Mouse (Mus musculus) forelimb bud, embryonic 11.5 days (tissue): ENCODE results near the gene S100a5.

ENCODE experiments used
- DNase-seq: peaks from one replicate; pipeline ENCODE4 v3.0.0-alpha.2; 2012; ENCODE audit warnings: low read depth, low spot score

The S100a5 gene

GRCm38 (mm10) chr3:90608223-90608622, at the start of gene S100a5:
Gene S100a5 (plus strand): TSS chr3:90608523.
- no peak for DNase-seq

GRCm38 (mm10) chr3:90560008-90560628, 48.2 kb upstream of the S100a5 start, which contains the start of gene S100a3:
Gene S100a3 (plus strand): TSS chr3:90560578.
- no peak for DNase-seq

GRCm38 (mm10) chr3:90574691-90575090, 33.6 kb upstream of the S100a5 start:
- no peak for DNase-seq

GRCm38 (mm10) chr3:90575320-90575719, 33.0 kb upstream of the S100a5 start:
- DNase-seq = no peak

DNA sequence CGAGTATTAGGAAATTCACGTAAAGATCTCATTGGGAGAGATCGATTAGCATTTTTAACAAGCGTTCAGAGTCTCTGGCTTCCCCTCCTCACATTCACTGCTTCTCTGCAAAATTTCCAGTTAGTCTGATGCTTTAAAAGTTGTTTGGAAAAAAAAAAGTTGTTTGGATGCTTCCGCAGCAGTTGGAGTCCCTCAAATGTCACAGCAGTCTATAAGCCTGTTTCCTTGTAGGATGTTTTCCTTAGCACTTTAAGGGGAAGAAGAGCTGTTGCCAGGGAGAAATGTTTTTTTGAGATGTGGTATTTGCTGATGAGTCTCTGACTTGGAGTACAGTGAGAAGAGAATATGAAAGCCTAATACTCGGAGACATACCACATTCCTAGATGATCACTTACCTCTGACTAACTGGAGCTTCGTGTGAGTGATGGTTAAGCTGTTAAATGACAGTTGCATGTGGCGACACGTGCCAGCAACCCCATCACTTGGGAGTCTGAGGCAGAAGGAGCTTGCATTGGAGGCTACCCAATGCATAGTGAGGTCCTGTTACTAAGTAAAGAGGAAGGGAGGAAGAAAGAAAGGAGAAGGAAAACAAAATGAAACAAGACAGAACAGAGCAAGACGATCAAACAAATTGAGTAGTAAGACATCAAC, 31.8 kb upstream of the S100a5 start:
- DNase-seq = no peak

DNA sequence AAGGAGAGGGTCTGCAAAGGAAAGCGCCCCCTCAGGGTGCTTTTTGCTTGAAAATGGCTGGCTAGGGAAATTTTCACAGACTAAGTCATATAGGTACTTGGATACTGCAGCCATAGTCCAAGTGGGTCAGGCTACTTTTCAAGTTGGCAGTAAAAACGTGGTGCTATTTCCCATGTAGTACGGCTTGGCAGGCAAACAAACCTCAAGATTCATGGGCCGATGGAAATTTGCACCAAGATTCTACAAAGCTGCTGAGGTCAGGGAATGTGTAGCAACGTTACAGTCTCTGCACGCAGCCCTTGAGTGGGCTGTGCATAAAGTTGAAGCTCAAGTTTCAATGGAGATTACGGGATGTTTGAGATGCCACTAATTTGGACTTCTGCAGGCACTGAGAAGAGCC, 28.9 kb upstream of the S100a5 start:
- no peak for DNase-seq

DNA sequence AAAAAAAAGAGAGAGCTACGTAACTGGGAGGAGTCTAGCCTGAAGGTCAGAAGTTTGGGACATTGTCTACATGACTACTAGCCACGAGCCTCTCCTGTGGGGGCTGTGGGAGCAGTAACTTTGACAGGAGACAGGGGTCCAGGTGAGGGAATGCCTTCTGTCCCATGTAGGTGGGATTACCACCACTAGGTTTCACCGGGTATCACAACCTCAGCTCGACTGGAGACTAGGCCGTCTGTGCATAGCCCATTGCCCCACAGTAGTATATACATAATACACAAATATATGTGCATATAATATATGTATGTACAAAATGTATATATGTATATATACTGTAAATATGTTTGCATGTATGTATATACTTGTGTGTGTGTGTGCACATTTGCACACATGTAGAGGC, 27.2 kb upstream of the S100a5 start:
- DNase-seq = no peak

DNA sequence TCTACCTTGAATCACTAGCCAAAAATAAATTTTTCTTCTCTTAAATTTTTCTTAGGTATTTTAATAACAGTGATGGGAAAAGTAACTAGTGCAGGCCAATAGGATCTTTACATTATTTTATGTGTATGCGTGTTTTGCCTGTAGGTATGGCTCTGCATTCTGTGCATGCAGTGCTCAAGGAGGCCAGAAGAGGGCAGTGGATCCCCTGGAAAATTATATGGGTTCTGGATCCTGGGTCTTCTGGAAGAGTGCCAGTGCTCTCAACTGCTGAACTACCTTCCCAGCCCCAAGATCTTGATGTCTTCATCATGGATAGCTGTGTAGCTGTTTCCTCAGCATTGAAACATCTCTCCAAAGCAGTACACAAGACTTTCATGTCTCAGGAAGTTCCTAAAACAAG, 26.2 kb upstream of the S100a5 start:
- DNase-seq = no peak

- no peak for DNase-seq
These were observed 25.8 kb upstream of the S100a5 start for GRCm38 (mm10) chr3:90582556-90582955.

- DNase-seq = no peak
These were observed 24.4 kb upstream of the S100a5 start for GRCm38 (mm10) chr3:90583893-90584292.

- DNase-seq = peak; percentile 78
These were observed 22.7 kb upstream of the S100a5 start for GRCm38 (mm10) chr3:90585595-90585994.

GRCm38 (mm10) chr3:90586016-90586643, 22.2 kb upstream of the S100a5 start:
- DNase-seq = no peak

DNA sequence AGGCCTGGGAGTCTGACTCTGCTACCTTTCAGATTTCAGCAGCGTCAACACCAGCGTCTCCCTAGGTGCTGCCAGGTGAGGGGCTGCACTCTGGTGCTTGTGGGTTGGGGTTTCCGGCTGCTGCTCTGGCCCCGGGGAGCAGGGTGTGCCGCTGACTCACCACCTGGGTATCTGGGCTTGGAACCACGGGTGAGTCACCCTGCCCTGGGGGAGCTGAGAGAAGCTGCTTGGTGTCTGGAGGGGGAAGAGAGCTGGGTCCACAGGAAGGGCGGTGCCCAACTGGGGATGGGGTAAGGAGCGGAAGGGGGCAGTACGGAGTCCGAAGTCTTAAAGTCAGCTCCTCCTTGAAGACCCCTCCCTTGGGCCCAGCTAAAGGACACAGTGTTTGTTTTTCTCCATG, 21.4 kb upstream of the S100a5 start:
- no peak for DNase-seq

DNA sequence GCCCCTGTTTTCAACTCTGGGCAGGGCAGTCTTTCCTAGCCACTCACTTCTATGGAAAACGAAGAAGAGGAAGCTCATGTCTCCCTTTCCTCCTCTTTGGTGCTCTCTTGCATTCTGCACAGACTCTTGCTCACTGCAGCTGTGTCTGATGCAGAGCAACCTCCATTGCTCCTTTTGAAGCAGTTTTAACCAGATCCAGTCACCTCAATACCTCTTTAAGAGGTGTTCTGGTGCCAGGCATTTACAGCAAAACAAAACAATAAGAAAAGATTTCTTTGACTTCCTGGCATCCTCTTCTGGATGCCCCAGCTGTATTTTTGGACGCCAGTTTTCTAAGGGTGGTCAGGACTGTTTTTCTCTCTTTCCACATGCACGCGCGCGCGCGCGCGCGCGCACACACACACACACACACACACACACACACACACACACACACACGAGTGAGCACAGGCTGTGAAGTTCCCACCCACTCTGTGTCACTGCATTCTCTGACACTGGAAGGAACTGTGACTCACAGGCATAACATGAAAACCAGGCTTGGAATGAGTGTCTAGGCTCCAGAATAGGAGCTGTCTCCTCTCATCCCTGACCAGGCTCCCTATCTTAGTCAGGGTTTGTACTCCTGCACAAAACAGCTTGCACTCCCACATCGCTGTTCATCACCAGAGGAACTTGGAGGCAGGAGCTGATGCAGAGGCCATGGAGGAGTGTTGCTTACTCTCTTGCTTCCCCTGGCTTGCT, 20.8 kb upstream of the S100a5 start:
- DNase-seq = no peak

GRCm38 (mm10) chr3:90589390-90589789, 18.9 kb upstream of the S100a5 start:
- DNase-seq = no peak

GRCm38 (mm10) chr3:90589947-90590346, 18.4 kb upstream of the S100a5 start, which contains the start of gene S100a2:
Gene S100a2 (plus strand): TSS chr3:90590247.
- no peak for DNase-seq

DNA sequence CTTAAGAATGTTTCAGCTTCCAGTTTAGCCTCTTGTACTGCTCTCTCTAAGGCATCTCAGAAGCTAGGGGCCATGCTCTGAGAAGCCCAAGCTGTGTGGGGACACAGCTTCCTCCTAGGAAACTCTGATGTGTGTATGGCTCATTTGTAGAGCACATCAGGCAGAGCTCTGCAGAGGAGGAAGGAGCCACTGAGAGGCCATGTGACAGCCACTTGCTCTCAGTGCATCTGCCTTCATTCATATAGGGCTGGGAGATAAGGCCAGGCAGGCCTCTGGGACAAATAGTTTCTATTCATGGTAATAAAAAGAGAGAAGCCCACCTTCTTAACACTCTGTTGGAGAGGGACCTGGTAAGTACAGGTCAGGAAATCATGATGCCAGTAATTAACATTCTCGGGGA, 13.9 kb upstream of the S100a5 start:
- DNase-seq = no peak

DNA sequence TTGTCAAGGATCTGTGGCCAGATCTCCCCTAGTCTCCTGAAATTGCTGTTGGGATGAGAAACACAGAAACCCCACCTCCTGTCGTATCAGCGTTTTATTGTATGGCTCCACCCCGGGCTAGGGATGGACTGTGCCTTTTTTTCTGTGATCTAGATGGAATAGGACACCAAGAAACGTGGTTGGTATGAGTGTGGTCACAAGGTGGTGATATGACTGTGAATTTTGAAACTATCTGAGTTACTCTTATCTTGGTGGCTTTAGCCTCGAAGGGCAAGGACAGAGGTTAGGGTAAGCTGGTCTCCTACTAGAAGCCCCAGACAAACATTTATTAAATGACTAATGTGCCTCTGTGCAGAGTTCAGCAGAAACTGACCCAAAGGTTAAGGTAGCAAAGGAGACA, 12.8 kb upstream of the S100a5 start:
- DNase-seq = no peak

GRCm38 (mm10) chr3:90596810-90597209, 11.5 kb upstream of the S100a5 start:
- DNase-seq = no peak

DNA sequence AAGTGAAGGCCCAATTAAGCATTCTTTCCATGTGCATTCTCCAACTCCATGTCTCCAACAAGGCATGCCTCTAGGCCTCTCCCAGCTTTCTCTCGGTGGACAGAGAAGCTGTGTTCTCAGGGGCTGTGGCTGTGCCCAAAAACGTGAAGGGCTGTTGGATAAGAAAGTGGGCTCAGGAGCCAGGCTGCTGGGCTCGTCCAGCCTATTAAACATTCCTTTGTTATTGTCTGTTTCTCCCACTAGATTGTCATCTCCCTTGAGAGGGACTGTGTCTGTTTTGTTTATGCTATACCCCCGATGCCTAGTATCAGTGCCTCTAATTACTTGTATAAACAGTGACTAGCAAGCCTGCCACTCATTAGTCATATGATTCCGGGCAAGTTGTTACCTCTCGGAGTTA, 10.6 kb upstream of the S100a5 start:
- DNase-seq = no peak

DNA sequence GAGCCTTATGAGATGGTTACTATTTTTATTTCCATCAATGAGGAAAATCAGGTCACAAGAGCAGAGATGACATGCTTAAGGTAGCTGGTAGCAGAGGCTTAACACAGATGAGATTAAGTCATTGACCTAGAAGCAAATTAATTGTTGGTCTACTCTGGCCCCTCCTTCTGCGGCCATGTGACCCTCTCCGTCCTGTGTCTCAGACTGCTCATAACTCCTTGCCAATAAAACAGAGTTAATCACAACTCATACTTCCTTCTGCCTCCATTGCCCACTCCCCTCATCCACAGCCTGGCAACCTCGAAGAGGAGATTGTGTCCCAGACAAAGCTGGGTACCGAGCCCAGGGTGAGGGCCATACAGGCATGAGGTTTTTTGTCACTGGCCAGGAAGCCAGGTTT, 10.1 kb upstream of the S100a5 start:
- no peak for DNase-seq

DNA sequence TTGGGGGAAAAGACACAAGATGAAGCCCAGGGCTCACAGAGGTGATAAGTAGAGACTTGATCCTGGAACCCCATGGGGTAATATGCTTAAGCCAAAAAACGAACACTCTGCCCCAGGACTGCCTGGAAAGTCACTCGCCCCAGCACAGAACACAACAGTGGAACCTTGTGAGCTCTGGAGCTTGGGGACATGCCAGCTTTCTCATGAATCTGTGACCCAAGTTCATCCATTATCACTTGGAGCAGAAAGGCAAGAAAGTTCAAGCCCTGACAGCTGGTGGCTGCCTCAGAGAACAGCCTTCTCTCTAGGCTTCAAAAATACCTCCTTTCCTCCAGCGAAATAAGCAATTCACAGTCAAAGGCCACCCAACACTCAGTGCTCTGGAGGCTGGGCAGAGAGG, 8.9 kb upstream of the S100a5 start:
- DNase-seq = no peak
